Mouse (Mus musculus): ENCODE measurements around the gene Sri.
A peak's percentile ranks its signal among the peaks of the same experiment; 100 is the strongest.
"Not testable (repeated sequence)": the region's sequence is repeated elsewhere in the genome, so short reads cannot be mapped to it uniquely, and the experiment has no call there.

The Sri gene

DNA sequence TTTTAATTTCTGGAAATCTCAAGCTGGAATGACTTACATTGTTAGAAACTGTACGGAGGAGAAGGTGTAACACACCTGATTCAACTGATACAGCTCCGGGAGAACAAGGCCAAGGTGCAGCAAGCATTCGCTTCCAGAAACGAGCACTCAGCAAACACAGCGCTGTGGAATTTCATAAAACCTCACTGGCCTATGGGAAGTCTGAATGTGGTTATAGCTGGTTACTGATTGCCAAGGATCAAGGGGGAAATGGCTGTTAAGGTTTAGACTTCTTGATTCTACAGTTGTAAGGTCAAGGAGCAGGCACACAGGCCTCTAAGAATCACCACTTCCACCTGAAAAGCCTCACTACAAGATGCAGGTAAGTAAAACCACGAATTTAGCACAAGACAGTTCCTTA, at the start of gene Sri:
Gene Sri, plus strand, starts transcription at position 224 of the 400 bp plus-strand sequence.
- DNase-seq (ENCODE audit: low spot score in 2 of 2), result no peak

DNA sequence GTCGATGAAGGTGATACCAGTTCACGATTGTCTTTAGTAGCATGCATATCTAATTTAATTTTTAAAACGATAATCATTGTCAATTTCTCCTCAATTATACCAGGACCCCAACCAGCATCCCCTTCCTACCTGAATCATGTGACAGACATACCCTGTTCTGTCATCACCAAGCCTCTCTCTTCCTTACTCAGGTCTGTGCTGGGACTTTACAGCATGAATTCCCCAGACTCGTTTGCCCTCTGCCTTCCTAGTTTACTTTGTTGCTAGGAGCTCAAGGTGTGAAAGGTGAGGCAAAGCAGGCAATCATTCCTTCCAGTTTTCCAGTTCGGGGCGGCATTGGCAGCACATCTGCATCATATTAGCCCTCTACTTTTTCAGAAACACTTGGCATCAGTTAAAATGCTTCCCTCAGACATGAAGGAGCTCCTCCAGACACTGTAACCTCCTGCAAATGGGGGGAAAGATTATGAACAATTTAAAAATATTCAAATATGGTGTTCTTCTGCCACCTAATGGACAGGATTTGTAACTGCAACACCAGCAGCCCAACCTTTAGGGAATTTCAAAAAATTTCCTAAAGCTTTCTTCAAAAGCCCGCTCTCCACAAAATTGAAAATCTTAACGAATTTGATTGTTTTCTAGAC, 49.4 kb upstream of the Sri start:
- DNase-seq (ENCODE audit: low spot score in 2 of 2), result no peak

- no peak for DNase-seq (ENCODE audit: low spot score in 2 of 2)
Measured at GRCm38 (mm10) chr5:7997086-7997485, 48.8 kb upstream of the Sri start.

DNA sequence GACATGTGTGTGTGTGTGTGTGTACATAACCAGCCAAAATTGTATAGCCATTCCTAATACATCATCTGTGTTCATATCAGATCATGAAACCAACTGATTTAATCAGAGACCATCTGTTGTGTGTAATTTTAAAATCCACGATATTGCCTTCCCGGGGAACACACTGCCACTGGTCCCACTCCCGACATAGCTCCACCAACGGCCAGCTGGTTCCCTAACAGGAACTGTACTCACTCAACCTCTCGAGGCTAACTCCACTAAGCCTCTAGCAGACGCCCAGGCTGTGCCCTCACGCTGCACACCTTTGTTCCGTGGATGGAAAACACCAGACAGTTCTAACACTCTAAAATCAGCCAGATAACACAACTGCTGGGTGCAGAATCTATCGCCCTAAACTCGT, 45.4 kb upstream of the Sri start:
- no peak for DNase-seq (ENCODE audit: low spot score in 2 of 2)

DNA sequence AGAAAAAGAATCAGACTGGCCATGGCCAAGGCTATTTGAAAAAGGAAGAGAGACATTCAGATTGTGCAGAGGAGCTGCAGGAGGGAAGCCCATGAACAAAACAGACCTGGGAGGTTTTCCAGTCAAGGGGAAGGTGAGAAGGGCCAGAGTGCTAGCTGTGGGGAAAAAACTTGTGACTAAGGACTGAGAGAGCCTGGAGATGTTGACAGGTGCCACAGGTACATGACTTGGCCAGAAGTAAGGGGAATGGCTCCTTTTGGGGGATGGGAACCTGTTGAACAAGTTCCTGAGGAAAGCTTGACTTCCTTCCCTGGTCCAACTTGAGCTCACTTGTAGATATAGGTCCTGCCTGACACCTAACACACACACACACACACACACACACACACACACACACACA, 43.1 kb upstream of the Sri start:
- no peak for DNase-seq (ENCODE audit: low spot score in 2 of 2)

GRCm38 (mm10) chr5:8013276-8013675, 32.6 kb upstream of the Sri start:
- no peak for DNase-seq (ENCODE audit: low spot score in 2 of 2)

DNA sequence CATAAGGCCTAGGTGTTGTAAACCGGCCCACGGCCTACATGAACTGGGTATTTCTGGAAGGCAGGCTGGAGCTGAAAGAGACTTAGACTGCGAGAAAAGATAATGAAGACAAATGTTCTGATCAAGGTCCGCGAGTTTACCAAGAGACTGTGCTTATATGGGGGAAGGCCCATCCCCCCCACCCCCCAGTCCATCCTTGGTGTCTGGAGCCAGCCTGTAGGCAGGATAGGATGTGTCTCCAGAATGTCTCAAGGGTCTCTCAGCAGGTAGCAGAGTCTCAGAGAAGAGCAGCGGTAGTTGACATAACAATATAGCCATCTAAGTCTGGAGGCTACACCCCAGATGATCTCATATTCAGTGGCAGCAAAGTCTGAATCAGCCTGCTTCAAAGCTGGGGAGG, 11.3 kb upstream of the Sri start:
- not testable (repeated sequence) for DNase-seq (ENCODE audit: low spot score in 2 of 2)

DNA sequence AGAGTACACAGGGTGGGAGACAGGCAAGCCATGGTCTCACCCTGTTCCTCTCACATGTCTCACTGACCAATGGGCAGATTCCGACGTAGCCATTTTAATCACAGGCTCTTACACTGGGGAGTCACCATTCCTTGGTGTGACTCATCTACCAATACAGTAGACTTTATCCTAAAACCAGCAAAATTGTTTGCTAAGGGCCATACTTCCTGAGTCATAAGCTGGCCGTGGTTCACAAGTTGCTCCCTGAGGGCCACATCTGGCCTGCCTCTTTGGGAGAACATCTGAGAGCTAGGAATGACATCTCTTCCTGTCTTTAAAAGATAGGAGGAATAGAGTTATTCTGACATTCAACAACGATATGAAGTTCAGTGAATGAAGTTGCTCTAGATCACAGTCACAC, 7.9 kb downstream of the Sri start:
- DNase-seq (ENCODE audit: low spot score in 2 of 2), result no peak

- DNase-seq (ENCODE audit: low spot score in 2 of 2), result no peak
Measured at GRCm38 (mm10) chr5:8055721-8056129, 9.8 kb downstream of the Sri start.

DNA sequence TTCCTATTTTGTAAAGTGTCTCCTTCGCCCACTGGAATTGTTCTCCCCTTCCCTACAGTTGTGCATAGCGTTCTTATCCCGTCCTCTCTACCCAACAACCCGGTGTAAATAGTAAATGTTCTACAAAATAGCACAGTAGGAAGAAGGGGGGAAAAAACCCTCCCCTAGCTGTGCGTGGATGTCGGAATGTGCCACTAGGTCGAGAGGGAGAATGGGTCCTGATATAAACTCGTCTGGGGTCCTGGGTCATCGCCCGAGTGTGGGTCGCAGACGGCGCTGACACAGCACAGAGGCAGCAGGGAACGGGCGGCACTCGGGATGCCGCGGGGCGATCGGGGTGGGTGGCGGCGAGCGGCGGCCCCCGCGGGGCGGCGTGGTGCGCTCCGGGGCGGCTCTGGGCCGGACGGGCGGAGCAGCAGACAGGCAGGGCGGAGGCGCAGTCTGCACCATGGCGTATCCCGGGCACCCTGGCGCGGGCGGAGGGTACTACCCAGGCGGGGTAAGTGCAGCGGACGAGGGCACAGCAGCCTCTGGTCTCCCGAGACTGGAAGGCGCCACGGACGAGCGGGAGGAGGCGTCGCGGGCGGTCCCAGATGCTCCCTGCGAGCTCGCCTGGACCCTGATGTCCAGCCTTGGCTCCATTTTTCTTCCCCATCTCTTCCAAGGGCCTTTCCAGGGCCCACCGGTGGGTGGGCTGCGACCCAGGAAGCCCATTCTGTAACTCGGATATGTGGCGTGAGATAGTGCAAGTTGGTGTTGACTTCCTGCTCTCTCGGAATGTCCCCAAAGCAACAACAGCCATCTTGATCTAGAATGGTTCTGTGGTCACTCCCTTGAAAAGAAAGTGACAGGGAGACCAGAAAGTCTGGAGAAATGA, 10.5 kb downstream of the Sri start:
- DNase-seq (ENCODE audit: low spot score in 2 of 2), result peak; percentile 80 to 85

- no peak for DNase-seq (ENCODE audit: low spot score in 2 of 2)
Measured at GRCm38 (mm10) chr5:8057018-8057323, 11.1 kb downstream of the Sri start.

DNA sequence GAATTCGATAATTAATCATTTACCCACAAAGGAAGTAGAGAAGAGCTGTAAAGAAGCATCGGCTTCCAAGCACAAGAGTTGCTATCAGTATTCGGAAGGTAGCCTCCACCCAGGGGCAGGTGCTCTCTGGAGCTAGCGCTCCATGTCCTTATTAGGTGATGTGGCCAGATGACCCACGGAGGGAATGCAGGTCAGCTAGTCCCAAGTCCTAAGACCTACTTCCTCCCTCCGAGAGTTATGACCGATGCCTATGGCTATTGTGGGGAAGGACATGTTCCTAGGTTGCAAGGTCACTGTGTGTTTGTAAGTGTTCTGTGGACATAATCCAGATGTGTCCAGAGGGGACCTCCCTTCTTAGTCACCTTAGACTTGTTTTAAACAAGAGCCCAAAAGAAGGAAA, 12.2 kb downstream of the Sri start:
- no peak for DNase-seq (ENCODE audit: low spot score in 2 of 2)

DNA sequence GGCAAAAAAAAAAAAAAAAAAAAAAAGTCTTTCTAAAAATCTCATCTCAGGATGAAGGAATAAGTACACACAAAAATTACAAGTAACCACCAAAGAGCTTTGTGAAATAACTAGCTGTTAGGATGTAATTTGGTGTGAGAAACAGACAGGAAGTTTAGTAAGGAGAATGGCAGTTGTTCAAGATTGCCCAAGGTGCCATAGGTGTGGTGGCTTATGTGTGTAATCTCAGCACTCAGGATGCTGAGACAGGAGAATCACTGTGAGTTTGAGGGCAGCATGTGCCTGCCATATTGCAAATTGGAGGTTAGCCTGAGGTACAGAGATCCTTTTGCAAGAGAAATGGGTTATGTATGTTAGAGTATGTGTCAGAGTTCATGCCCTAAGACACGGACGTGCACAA, 16.6 kb downstream of the Sri start:
- no peak for DNase-seq (ENCODE audit: low spot score in 2 of 2)

- DNase-seq (ENCODE audit: low spot score in 2 of 2), result no peak
Measured at GRCm38 (mm10) chr5:8063207-8063606, 17.3 kb downstream of the Sri start.

GRCm38 (mm10) chr5:8073406-8073805, 27.5 kb downstream of the Sri start:
- DNase-seq (ENCODE audit: low spot score in 2 of 2), result no peak

- no peak for DNase-seq (ENCODE audit: low spot score in 2 of 2)
Measured at GRCm38 (mm10) chr5:8073901-8074561, 28.2 kb downstream of the Sri start.

DNA sequence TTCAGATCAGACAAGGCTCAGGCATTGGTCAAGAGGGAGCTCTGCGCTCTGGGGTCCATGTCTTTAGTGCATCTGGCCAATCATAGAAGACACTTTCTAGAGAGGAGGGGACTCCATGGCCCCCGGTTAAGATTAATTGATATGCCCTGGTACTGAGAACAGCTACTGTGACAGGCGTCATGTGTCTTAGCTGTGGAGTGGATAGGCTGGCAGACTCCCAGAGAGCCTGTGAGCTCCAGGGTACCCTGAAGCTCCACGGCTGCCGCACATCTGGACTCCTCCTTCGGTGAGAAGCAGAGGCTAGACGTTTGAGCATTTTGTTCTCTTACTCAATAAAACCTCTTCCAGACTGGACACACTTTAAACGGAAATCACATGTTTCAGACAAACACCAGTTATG, 31.6 kb downstream of the Sri start:
- DNase-seq (ENCODE audit: low spot score in 2 of 2), result no peak

- no peak for DNase-seq (ENCODE audit: low spot score in 2 of 2)
Measured at GRCm38 (mm10) chr5:8082800-8083509, 37.1 kb downstream of the Sri start.

DNA sequence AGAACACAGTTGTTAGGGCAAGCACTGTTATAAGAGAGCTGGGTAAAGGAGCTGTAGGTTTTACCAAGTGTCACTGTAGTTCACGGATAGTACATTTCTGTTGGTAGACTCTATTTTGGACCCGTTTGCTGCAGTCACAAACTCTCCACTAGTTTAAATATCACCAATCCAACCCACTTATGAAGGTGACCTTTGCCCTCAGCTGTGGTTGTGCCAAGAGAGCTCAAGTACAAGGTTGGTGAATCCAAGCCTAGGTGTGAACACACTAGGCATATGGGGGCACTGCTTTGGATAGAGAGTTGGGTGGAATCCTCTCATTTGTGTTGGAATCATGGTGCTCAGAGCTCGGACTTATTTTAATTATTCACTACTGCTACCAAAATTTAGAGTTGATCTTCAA, 39.8 kb downstream of the Sri start:
- DNase-seq (ENCODE audit: low spot score in 2 of 2), result no peak

DNA sequence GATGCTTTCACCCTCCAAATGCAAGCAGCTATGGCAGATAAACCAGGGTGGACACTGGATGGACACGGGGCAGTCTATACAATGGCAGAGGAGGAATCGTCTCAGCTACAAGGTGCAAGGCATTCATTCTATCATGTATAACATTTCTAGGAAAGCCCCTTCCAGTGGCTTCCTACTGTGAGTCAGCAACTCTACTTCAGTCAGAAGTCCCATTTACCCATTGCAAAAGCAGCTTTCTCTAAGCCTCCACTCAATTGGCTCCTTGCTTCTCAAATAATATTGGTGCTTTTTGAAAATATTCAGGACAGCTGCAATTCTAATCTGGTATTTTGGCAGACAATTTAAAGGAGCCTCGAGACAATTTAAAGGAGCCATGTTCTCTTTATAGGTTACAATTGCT, 42.3 kb downstream of the Sri start:
- no peak for DNase-seq (ENCODE audit: low spot score in 2 of 2)

DNA sequence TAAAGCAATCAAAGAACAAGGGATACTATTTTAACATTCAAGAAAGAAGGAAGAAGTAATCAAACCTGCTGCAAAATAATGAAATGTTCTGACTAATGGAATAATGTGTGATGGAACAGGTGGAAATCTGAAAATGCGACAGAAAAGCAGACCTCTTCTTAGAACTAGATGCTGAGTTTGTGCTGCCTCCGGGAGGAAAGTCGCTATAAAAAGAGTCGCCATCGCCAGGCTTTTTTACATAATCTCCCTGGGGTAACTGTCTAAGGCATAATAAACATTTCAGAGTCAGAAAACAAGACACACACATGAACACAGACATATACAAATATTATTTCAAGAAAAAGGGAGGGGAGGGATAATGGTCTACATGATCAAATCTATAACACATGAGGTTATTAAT, 49.0 kb downstream of the Sri start:
- DNase-seq (ENCODE audit: low spot score in 2 of 2), result no peak

DNA sequence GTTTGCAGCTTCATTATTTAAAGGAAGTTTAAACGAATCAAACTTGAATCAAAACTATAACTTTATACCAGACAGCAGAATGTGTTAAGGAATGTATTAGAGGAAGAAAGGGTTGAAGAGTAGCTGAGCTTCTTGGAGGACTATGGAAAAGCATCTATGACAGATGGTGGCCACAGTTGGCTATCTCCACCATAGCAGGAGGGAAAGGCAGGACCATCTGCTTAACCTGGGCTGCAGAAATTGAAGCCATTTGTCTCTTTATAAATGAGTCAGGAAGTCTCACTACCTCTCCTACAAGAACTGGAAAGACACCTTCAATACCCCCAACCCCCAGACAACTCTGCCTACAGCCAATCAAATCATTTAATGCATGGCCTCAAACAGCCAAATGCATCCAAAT, 49.8 kb downstream of the Sri start:
- DNase-seq (ENCODE audit: low spot score in 2 of 2), result no peak

Measured in urinary bladder, postnatal 36 days (tissue).